Mouse (Mus musculus) heart, embryonic 13.5 days (tissue): ENCODE measurements around the gene Tm9sf1. TPM values are rescaled to one million over a fixed set of nuclear protein-coding genes. Genes with fewer than 3 reads are reported as not detected.
A peak's percentile ranks its signal among the peaks of the same experiment; 100 is the strongest.

Experiments used
- ATAC-seq: fragments of 200-750 bp; cut with Nextera tagmentation; 2 replicates; pipeline ENCODE4 v1.8.0; 2017; ENCODE audit warnings: moderate TSS enrichment; ENCODE audit not compliant: insufficient number of reproducible peaks, low FRiP score, low TSS enrichment; ENCODE audit errors: extremely low read depth
- H3K27ac ChIP-seq: fragments of 300-500 bp; sonication (generic); replicated peaks from 2 replicates; pipeline ENCODE4 v1.5.1; 2015; ENCODE audit warnings: moderate library complexity, mild to moderate bottlenecking, inconsistent platforms
- H3K27me3 ChIP-seq: fragments of 300-500 bp; sonication (generic); replicated peaks from 2 replicates; pipeline ENCODE4 v1.6.1; 2015; ENCODE audit warnings: mild to moderate bottlenecking, inconsistent platforms
- H3K36me3 ChIP-seq: fragments of 300-500 bp; sonication (generic); 2 replicates; pipeline ENCODE4 v1.6.1; 2015; ENCODE audit warnings: mild to moderate bottlenecking, inconsistent platforms
- H3K4me1 ChIP-seq: fragments of 300-500 bp; sonication (generic); 2 replicates; pipeline ENCODE4 v1.6.1; 2015; ENCODE audit warnings: inconsistent platforms
- H3K4me2 ChIP-seq: fragments of 300-500 bp; sonication (generic); 2 replicates; pipeline ENCODE4 v1.6.1; 2015; ENCODE audit warnings: inconsistent platforms, mild to moderate bottlenecking, moderate library complexity
- H3K4me3 ChIP-seq: fragments of 300-500 bp; sonication (generic); 2 replicates; pipeline ENCODE4 v1.5.1; 2015; ENCODE audit warnings: moderate library complexity, mild to moderate bottlenecking, inconsistent platforms
- H3K9ac ChIP-seq: fragments of 300-500 bp; sonication (generic); 2 replicates; pipeline ENCODE4 v1.6.1; 2015; ENCODE audit warnings: inconsistent platforms, mild to moderate bottlenecking, moderate library complexity
- H3K9me3 ChIP-seq: fragments of 300-500 bp; sonication (generic); 2 replicates; pipeline ENCODE4 v1.6.1; 2016; ENCODE audit warnings: inconsistent platforms
- WGBS: fragments of 180-500 bp; shearing (Covaris S2); methylation state at CpG from one replicate; pipeline ENCODE4 v1.1.7; 2015; ENCODE audit warnings: mixed read lengths; 5-methylcytosine and 5-hydroxymethylcytosine counted together
- polyA plus RNA-seq: library from polyadenylated mRNA; unstranded; fragments of >200 nt; fragmentation: Nextera tagmentation; extraction: Ambion mirVana; gene quantifications from 2 replicates; pipeline ENCODE4 v1.2.1, GENCODE M21; 2015

The Tm9sf1 gene
- polyA plus RNA-seq, 1 experiment from 2014 or later, result 77.8 TPM

GRCm38 (mm10) chr14:55658011-55658410 is 14.4 kb upstream of the Tm9sf1 start:
- no peak for ATAC-seq

GRCm38 (mm10) chr14:55656935-55657334 is 13.3 kb upstream of the Tm9sf1 start:
- Histone ChIP-seq H3K9me3 (no peaks in the 10 kb centered on the region), H3K4me2 (peak overlapping the region; percentile 24), H3K36me3 (peaks cover 24% of the 10 kb centered on the region), H3K27me3 (no peaks in the 10 kb centered on the region), H3K9ac (no peak overlapping the region; the same call in 1 of the 2 replicates), H3K4me3 (no peak overlapping the region), H3K4me1 (peaks cover 31% of the 10 kb centered on the region), H3K27ac (peak overlapping the region; percentile 86)
- 39% methylated on average over 3 of the region's 3 CpGs for WGBS
- ATAC-seq, result no peak; the same call in 1 of the 2 replicates

More at GRCm38 (mm10) chr14:55658011-55658410, 14.4 kb upstream of the Tm9sf1 start:
- Histone ChIP-seq H3K36me3 (peaks cover 33% of the 10 kb centered on the region), H3K4me2 (no peak overlapping the region), H3K27ac (peak overlapping the region; percentile 86), H3K9ac (no peak overlapping the region), H3K4me3 (no peak overlapping the region), H3K4me1 (peaks cover 31% of the 10 kb centered on the region), H3K27me3 (no peaks in the 10 kb centered on the region), H3K9me3 (no peaks in the 10 kb centered on the region)
- 67% methylated on average over 5 of the region's 5 CpGs for WGBS

GRCm38 (mm10) chr14:55651528-55651927 is 7.9 kb upstream of the Tm9sf1 start:
- H3K9me3 ChIP-seq, result no peaks in the 10 kb centered on the region
- WGBS, result 69% methylated on average over 7 of the region's 7 CpGs
- H3K9ac ChIP-seq, result no peak overlapping the region
- no peak overlapping the region for H3K4me2 ChIP-seq
- H3K4me1 ChIP-seq, result 0 out of 2 replicates have a peak, but pooled peaks cover 3% of the 10 kb centered on the region
- no peak for ATAC-seq
- no peaks in the 10 kb centered on the region for H3K27me3 ChIP-seq
- H3K36me3 ChIP-seq, result peaks cover 6% of the 10 kb centered on the region
- H3K27ac ChIP-seq, result no peak overlapping the region
- H3K4me3 ChIP-seq, result no peak overlapping the region

GRCm38 (mm10) chr14:55649884-55650283 is 6.3 kb upstream of the Tm9sf1 start, which contains the start of gene Tssk4:
TSS of gene Tssk4 (plus strand) at chr14:55650184.
- Histone ChIP-seq H3K27me3 (no peaks in the 10 kb centered on the region), H3K4me3 (no peak within 1 kb of the TSS), H3K9me3 (no peaks in the 10 kb centered on the region), H3K4me1 (peaks cover 8% of the 10 kb centered on the region), H3K36me3 (peaks cover 14% of the 10 kb centered on the region), H3K4me2 (no peak within 1 kb of the TSS), H3K9ac (no peak within 1 kb of the TSS), H3K27ac (no peak within 1 kb of the TSS)
- no peak for ATAC-seq
- 87% methylated on average over 2 of the region's 2 CpGs for WGBS

- Histone ChIP-seq H3K4me3 (peak overlapping the region; percentile 85), H3K9ac (peak overlapping the region; percentile 99), H3K27ac (peak overlapping the region; percentile 96), H3K36me3 (peaks cover 39% of the 10 kb centered on the region), H3K27me3 (no peaks in the 10 kb centered on the region), H3K4me2 (peak overlapping the region; percentile 94), H3K4me1 (peaks cover 31% of the 10 kb centered on the region), H3K9me3 (no peaks in the 10 kb centered on the region)
- 27% methylated on average over 17 of the region's 17 CpGs for WGBS
- no peak for ATAC-seq
Observed at GRCm38 (mm10) chr14:55644261-55644888, 769 bp upstream of the Tm9sf1 start.

GRCm38 (mm10) chr14:55642679-55643059 is 937 bp downstream of the Tm9sf1 start:
- WGBS, result 18% methylated on average over 8 of the region's 8 CpGs
- no peak for ATAC-seq
- H3K27ac ChIP-seq, result peak overlapping the region; percentile 96
- peak overlapping the region; percentile 99 for H3K9ac ChIP-seq
- H3K27me3 ChIP-seq, result no peaks in the 10 kb centered on the region
- H3K36me3 ChIP-seq, result peaks cover 56% of the 10 kb centered on the region
- H3K4me3 ChIP-seq, result peak overlapping the region; percentile 85
- H3K9me3 ChIP-seq, result no peaks in the 10 kb centered on the region
- H3K4me2 ChIP-seq, result peak overlapping the region; percentile 94
- H3K4me1 ChIP-seq, result peaks cover 31% of the 10 kb centered on the region

GRCm38 (mm10) chr14:55641291-55641690 is 2.3 kb downstream of the Tm9sf1 start:
- no peak overlapping the region for H3K27ac ChIP-seq
- no peaks in the 10 kb centered on the region for H3K9me3 ChIP-seq
- no peak overlapping the region for H3K4me3 ChIP-seq
- WGBS, result 90% methylated on average over 13 of the region's 13 CpGs
- H3K36me3 ChIP-seq, result peaks cover 61% of the 10 kb centered on the region
- H3K4me1 ChIP-seq, result peaks cover 33% of the 10 kb centered on the region
- H3K9ac ChIP-seq, result no peak overlapping the region
- ATAC-seq, result no peak
- H3K4me2 ChIP-seq, result no peak overlapping the region
- H3K27me3 ChIP-seq, result no peaks in the 10 kb centered on the region

- 94% methylated on average over 14 of the region's 14 CpGs for WGBS
- Histone ChIP-seq H3K27me3 (no peaks in the 10 kb centered on the region), H3K9me3 (no peaks in the 10 kb centered on the region), H3K9ac (no peak overlapping the region), H3K27ac (no peak overlapping the region), H3K4me3 (no peak overlapping the region), H3K4me1 (peaks cover 37% of the 10 kb centered on the region), H3K4me2 (no peak overlapping the region), H3K36me3 (peaks cover 60% of the 10 kb centered on the region)
- no peak for ATAC-seq
Observed at GRCm38 (mm10) chr14:55640816-55641215, 2.8 kb downstream of the Tm9sf1 start.

GRCm38 (mm10) chr14:55637795-55638194 is 5.8 kb downstream of the Tm9sf1 start, which contains the start of gene Gm49378:
TSS of gene Gm49378 (minus strand) at chr14:55637895.
- Histone ChIP-seq H3K4me1 (peaks cover 31% of the 10 kb centered on the region), H3K9ac (no peak within 1 kb of the TSS), H3K4me3 (no peak within 1 kb of the TSS), H3K27ac (no peak within 1 kb of the TSS), H3K36me3 (peaks cover 75% of the 10 kb centered on the region), H3K4me2 (no peak within 1 kb of the TSS), H3K9me3 (no peaks in the 10 kb centered on the region), H3K27me3 (no peaks in the 10 kb centered on the region)
- 92% methylated on average over 9 of the region's 9 CpGs for WGBS
- no peak for ATAC-seq

- 0 out of 2 replicates have a peak, but pooled peaks have one; percentile 56 for ATAC-seq
Observed at GRCm38 (mm10) chr14:55635523-55636007, 8.0 kb downstream of the Tm9sf1 start, which contains the start of gene Ipo4. TSS of gene Ipo4 (minus strand) at chr14:55635957.

GRCm38 (mm10) chr14:55634874-55635522 is 8.6 kb downstream of the Tm9sf1 start:
- no peak for ATAC-seq
- peak overlapping the region; percentile 87 for H3K9ac ChIP-seq
- H3K4me2 ChIP-seq, result peak overlapping the region; percentile 88
- no peaks in the 10 kb centered on the region for H3K27me3 ChIP-seq
- peaks cover 19% of the 10 kb centered on the region for H3K4me1 ChIP-seq
- 5% methylated on average over 23 of the region's 23 CpGs for WGBS
- H3K9me3 ChIP-seq, result no peaks in the 10 kb centered on the region
- peaks cover 85% of the 10 kb centered on the region for H3K36me3 ChIP-seq
- peak overlapping the region; percentile 70 for H3K27ac ChIP-seq
- H3K4me3 ChIP-seq, result peak overlapping the region; percentile 75

More at GRCm38 (mm10) chr14:55635523-55636007, 8.0 kb downstream of the Tm9sf1 start, which contains the start of gene Ipo4:
- 1% methylated on average over 33 of the region's 33 CpGs for WGBS
- Histone ChIP-seq H3K36me3 (peaks cover 85% of the 10 kb centered on the region), H3K27ac (peak within 1 kb of the TSS; percentile 70), H3K27me3 (no peaks in the 10 kb centered on the region), H3K9me3 (no peaks in the 10 kb centered on the region), H3K9ac (peak within 1 kb of the TSS; percentile 87), H3K4me1 (peaks cover 19% of the 10 kb centered on the region), H3K4me3 (peak within 1 kb of the TSS; percentile 75), H3K4me2 (peak within 1 kb of the TSS; percentile 88)
